Mouse (Mus musculus): ENCODE data around the gene Adarb2.

Adarb2 gene

GRCm38 (mm10) chr13:8493363-8493762 lies 290.7 kb downstream of the Adarb2 start:
- no peak for DNase-seq

GRCm38 (mm10) chr13:8499551-8499950 lies 296.9 kb downstream of the Adarb2 start:
- DNase-seq: no peak

GRCm38 (mm10) chr13:8511069-8511817 lies 308.6 kb downstream of the Adarb2 start:
- no peak for DNase-seq

- DNase-seq: no peak
These were observed 313.5 kb downstream of the Adarb2 start for GRCm38 (mm10) chr13:8515979-8516715.

- no peak for DNase-seq
These were observed 316.5 kb downstream of the Adarb2 start for GRCm38 (mm10) chr13:8519204-8519603.

GRCm38 (mm10) chr13:8525748-8526631 lies 323.3 kb downstream of the Adarb2 start:
- DNase-seq: no peak

GRCm38 (mm10) chr13:8534265-8535113 lies 331.8 kb downstream of the Adarb2 start:
- DNase-seq: no peak

GRCm38 (mm10) chr13:8538481-8538880 lies 335.8 kb downstream of the Adarb2 start:
- no peak for DNase-seq

GRCm38 (mm10) chr13:8538896-8539295 lies 336.2 kb downstream of the Adarb2 start:
- no peak for DNase-seq

- DNase-seq: no peak
These were observed 340.0 kb downstream of the Adarb2 start for GRCm38 (mm10) chr13:8542684-8543083.

- DNase-seq: no peak
These were observed 349.6 kb downstream of the Adarb2 start for GRCm38 (mm10) chr13:8552242-8552641.

GRCm38 (mm10) chr13:8557784-8558183 lies 355.1 kb downstream of the Adarb2 start:
- no peak for DNase-seq

- DNase-seq: no peak
These were observed 357.8 kb downstream of the Adarb2 start for GRCm38 (mm10) chr13:8560485-8560884.

GRCm38 (mm10) chr13:8563161-8563560 lies 360.5 kb downstream of the Adarb2 start:
- DNase-seq: no peak

GRCm38 (mm10) chr13:8567111-8568026 lies 364.7 kb downstream of the Adarb2 start:
- DNase-seq: no peak

GRCm38 (mm10) chr13:8570269-8570668 lies 367.6 kb downstream of the Adarb2 start:
- DNase-seq: peak in 1 of 2 experiments; percentile 29

GRCm38 (mm10) chr13:8573908-8574307 lies 371.2 kb downstream of the Adarb2 start:
- DNase-seq: no peak

GRCm38 (mm10) chr13:8584257-8585005 lies 381.8 kb downstream of the Adarb2 start:
- no peak for DNase-seq

GRCm38 (mm10) chr13:8587447-8587846 lies 384.8 kb downstream of the Adarb2 start:
- no peak for DNase-seq

GRCm38 (mm10) chr13:8590460-8590859 lies 387.8 kb downstream of the Adarb2 start:
- no peak for DNase-seq

All from lung, postnatal 4 days (tissue).